Mouse (Mus musculus): ENCODE results near the gene Wdfy3.

GRCm38 (mm10) chr5:101785921-101786614 lies 283.7 kb downstream of the Wdfy3 start:
- TF ChIP-seq CTCF (IDR thresholded peaks at IDR 0.05; ENCODE audit: low read depth): no peak
- no peak for TF ChIP-seq EP300 (optimal IDR thresholded peaks at IDR 0.05)

Data from stomach, postnatal 0 days (tissue).